Comparison of ENCODE assay signal across 8 mouse cellular contexts in genomic region chr19:7103349-7103992, GRCm38 (mm10). TPM values are rescaled to one million over a fixed set of nuclear protein-coding genes. Genes with fewer than 3 reads are reported as not detected.
DNase-seq lines count a peak whose midpoint lies in the region; ATAC-seq and TF ChIP-seq lines count a peak whose summit lies in the region.

No protein-coding gene starts in this region.

- peak overlapping the region; percentile 40 for H3K4me2 ChIP-seq in heart, embryonic 13.5 days
- peak overlapping the region; percentile 34 for H3K4me2 ChIP-seq in limb, embryonic 15.5 days

- H3K27ac ChIP-seq in ES-Bruce4 (ENCODE audit: insufficient read depth, low read length) = no peak overlapping the region
- no peak overlapping the region for H3K27ac ChIP-seq in heart, embryonic 13.5 days (replicated peaks)
- peak overlapping the region; percentile 65 for H3K27ac ChIP-seq in limb, embryonic 15.5 days

- no peaks in the 10 kb centered on the region for H3K9me3 ChIP-seq in ES-Bruce4 (replicated peaks; ENCODE audit: control insufficient read depth, insufficient read depth, low read length, poor library complexity, severe bottlenecking)
- H3K9me3 ChIP-seq in heart, embryonic 13.5 days = no peaks in the 10 kb centered on the region
- H3K9me3 ChIP-seq in limb, embryonic 15.5 days = no peaks in the 10 kb centered on the region

- no peaks in the 10 kb centered on the region for H3K27me3 ChIP-seq in ES-Bruce4 (ENCODE audit: control insufficient read depth, insufficient read depth, low read length, poor library complexity, severe bottlenecking)
- H3K27me3 ChIP-seq in heart, embryonic 13.5 days (replicated peaks) = peaks cover 11% of the 10 kb centered on the region
- H3K27me3 ChIP-seq in limb, embryonic 15.5 days = 0 out of 2 replicates have a peak, but pooled peaks cover 4% of the 10 kb centered on the region

- peak; percentile 60 for DNase-seq in embryo, embryonic 10.5 days (ENCODE audit: low spot score)
- no peak for DNase-seq in right cerebral cortex, adult 18-20 months
- DNase-seq in layer of hippocampus, postnatal 25 days (ENCODE audit: extremely low spot score in 1 of 2, low spot score in 1 of 2) = no peak
- DNase-seq in adrenal gland, adult (ENCODE audit: inconsistent age in 2 of 2, low spot score in 1 of 2) = no peak
- no peak for DNase-seq in cerebellum, adult 11-12 months

- 0 out of 2 replicates have a peak, but pooled peaks have one; percentile 11 for ATAC-seq in heart, embryonic 13.5 days (ENCODE audit: extremely low read depth, insufficient number of reproducible peaks, low FRiP score, low TSS enrichment)
- no peak for ATAC-seq in limb, embryonic 15.5 days (ENCODE audit: insufficient number of reproducible peaks, low FRiP score, low TSS enrichment, low read depth)

- no peak overlapping the region; the same call in 1 of the 2 replicates for H3K9ac ChIP-seq in ES-Bruce4 (ENCODE audit: low read depth, poor library complexity, severe bottlenecking)
- peak overlapping the region; percentile 30 for H3K9ac ChIP-seq in heart, embryonic 13.5 days
- peak overlapping the region; percentile 26; the same call in 1 of the 2 replicates for H3K9ac ChIP-seq in limb, embryonic 15.5 days

- no peak for TF ChIP-seq EP300 in ES-Bruce4 (IDR thresholded peaks at IDR 0.05; ENCODE audit: insufficient read depth, low read depth, low read length)

- TF ChIP-seq CTCF in ES-Bruce4 (IDR thresholded peaks at IDR 0.05; ENCODE audit: low read depth, low read length) = no peak

- peak overlapping the region; percentile 48 for H3K4me3 ChIP-seq in ES-Bruce4 (ENCODE audit: low read depth, low read length)
- peak overlapping the region; percentile 8; the same call in 1 of the 2 replicates for H3K4me3 ChIP-seq in heart, embryonic 13.5 days
- peak overlapping the region; percentile 1; the same call in 1 of the 2 replicates for H3K4me3 ChIP-seq in limb, embryonic 15.5 days

- WGBS in heart, embryonic 13.5 days = 64% methylated on average over 4 of the region's 4 CpGs
- WGBS in limb, embryonic 15.5 days = 53% methylated on average over 4 of the region's 4 CpGs

- no peaks in the 10 kb centered on the region for H3K4me1 ChIP-seq in ES-Bruce4 (ENCODE audit: control insufficient read depth, insufficient read depth, low read length)
- peaks cover 31% of the 10 kb centered on the region for H3K4me1 ChIP-seq in heart, embryonic 13.5 days
- peaks cover 33% of the 10 kb centered on the region for H3K4me1 ChIP-seq in limb, embryonic 15.5 days

- H3K36me3 ChIP-seq in ES-Bruce4 (ENCODE audit: control insufficient read depth, insufficient read depth, low read length, poor library complexity, severe bottlenecking) = no peaks in the 10 kb centered on the region
- H3K36me3 ChIP-seq in heart, embryonic 13.5 days = no peaks in the 10 kb centered on the region
- H3K36me3 ChIP-seq in limb, embryonic 15.5 days = no peaks in the 10 kb centered on the region

- TF ChIP-seq POLR2A in ES-Bruce4 (IDR thresholded peaks at IDR 0.05; ENCODE audit: insufficient read depth, low read length) = no peak

RNA-seq across cellular contexts. Expression of gene Flrt1, which starts 2.1 kb away (rescaled TPM):
- 0.51 and 0.82 TPM in 2 replicates for polyA plus RNA-seq in ES-Bruce4 (2011; ENCODE audit: insufficient read depth, insufficient read length, low read depth, missing spikeins)
- 1.1 and 1.4 TPM in 2 replicates for polyA plus RNA-seq in heart, embryonic 13.5 days (2015; fragmentation: Nextera tagmentation; extraction: Ambion mirVana)
- polyA plus RNA-seq in limb, embryonic 15.5 days (2015; fragmentation: Nextera tagmentation; extraction: Ambion mirVana) = 5.6 and 5.8 TPM in 2 replicates
- total RNA-seq in layer of hippocampus, postnatal 25 days (2021) = 10 to 100 TPM; 18.3 to 21.2 TPM

RNA-seq across cellular contexts. Expression of gene Macrod1, which starts 46.9 kb away (rescaled TPM):
- polyA plus RNA-seq in ES-Bruce4 (2011; ENCODE audit: insufficient read depth, insufficient read length, low read depth, missing spikeins) = 6.7 and 7.6 TPM in 2 replicates
- polyA plus RNA-seq in heart, embryonic 13.5 days (2015; fragmentation: Nextera tagmentation; extraction: Ambion mirVana) = 32.0 and 32.9 TPM in 2 replicates
- 18.2 and 27.2 TPM in 2 replicates for polyA plus RNA-seq in limb, embryonic 15.5 days (2015; fragmentation: Nextera tagmentation; extraction: Ambion mirVana)
- total RNA-seq in layer of hippocampus, postnatal 25 days (2021) = 10 to 100 TPM; 16.4 to 22.0 TPM
